Mouse (Mus musculus): Measurements from ENCODE around the gene Endod1.

Endod1 gene

DNA sequence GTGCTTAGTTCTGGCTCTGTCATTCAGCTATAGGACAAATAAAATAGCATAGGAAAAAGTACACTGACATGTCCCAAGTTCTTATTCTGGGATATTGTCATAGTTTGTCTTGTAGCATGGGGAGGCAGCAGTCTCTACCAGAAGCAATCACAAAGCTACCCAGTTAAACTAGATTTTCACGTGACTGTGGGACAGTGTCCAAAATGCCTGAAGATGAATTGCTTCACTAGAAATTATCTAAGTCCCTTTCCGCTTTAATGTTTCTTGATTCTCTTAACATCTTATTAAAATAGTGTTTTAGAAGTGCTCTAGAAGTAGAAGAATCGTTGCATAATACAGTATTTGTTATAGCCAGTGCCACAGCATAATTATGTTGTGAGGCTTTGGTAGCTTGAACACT is 67.3 kb downstream of the Endod1 start:
- Histone ChIP-seq H3K27me3 (ENCODE audit: control insufficient read depth, insufficient read depth, low read length, poor library complexity, severe bottlenecking) (no peaks in the 10 kb centered on the region), H3K36me3 (ENCODE audit: control insufficient read depth, insufficient read depth, low read length, poor library complexity, severe bottlenecking) (peaks cover 21% of the 10 kb centered on the region)
- DNase-seq (ENCODE audit: low read depth, low spot score): no peak

GRCm38 (mm10) chr9:14307341-14307740 is 74.0 kb downstream of the Endod1 start:
- Histone ChIP-seq H3K36me3 (ENCODE audit: control insufficient read depth, insufficient read depth, low read length, poor library complexity, severe bottlenecking) (peaks cover 16% of the 10 kb centered on the region), H3K27me3 (ENCODE audit: control insufficient read depth, insufficient read depth, low read length, poor library complexity, severe bottlenecking) (no peaks in the 10 kb centered on the region)
- no peak for DNase-seq (ENCODE audit: low read depth, low spot score)

DNA sequence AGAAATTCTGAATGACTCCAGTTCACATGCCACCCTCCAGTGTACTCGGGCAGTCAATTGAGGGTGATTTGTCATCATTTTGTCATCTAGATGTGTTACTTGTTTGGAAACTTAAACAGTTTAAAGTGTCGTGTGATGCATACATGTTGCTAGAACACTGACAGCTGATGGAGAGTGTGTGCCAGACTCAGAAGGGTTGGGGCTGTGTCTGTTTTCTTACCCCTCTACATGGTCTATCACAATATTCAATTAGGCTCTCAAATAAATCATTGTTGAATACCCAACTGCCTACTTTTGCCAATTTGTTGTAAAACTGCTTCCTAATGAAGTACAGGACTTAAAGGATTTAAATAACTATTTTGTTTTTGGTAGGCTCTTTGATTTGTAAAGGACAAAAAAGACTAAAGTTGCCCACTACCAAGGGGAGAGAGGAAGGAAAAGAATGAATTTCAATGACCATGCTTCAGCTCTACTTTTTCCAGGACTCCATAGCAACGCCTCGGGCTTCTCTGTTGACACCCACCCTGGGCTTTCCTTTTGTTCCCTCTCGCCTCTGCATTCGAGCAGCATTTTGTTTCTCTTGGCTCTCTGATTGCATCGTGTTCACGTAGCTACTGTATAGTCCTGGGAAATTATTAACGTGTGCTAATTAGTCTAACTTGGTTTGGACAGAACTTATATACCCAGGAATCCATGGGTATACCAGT is 76.9 kb downstream of the Endod1 start:
- no peak for DNase-seq (ENCODE audit: low read depth, low spot score)
- no peaks in the 10 kb centered on the region for H3K27me3 ChIP-seq (ENCODE audit: control insufficient read depth, insufficient read depth, low read length, poor library complexity, severe bottlenecking)

More for the DNA sequence above, 76.9 kb downstream of the Endod1 start:
- H3K36me3 ChIP-seq (ENCODE audit: control insufficient read depth, insufficient read depth, low read length, poor library complexity, severe bottlenecking): peaks cover 13% of the 10 kb centered on the region
